Mouse (Mus musculus) cerebellum, adult 11-12 months (tissue): ENCODE data around the gene Mrpl58.
"Not testable (repeated sequence)": the region's sequence is repeated elsewhere in the genome, so short reads cannot be mapped to it uniquely, and the experiment has no call there.

Source experiments
- DNase-seq: peaks from one replicate; pipeline ENCODE4 v3.0.0; 2022

The Mrpl58 gene

GRCm38 (mm10) chr11:115429307-115429706 is 25.8 kb downstream of the Mrpl58 start:
- peak; percentile 58 for DNase-seq

GRCm38 (mm10) chr11:115430561-115430960 is 27.0 kb downstream of the Mrpl58 start:
- no peak for DNase-seq

GRCm38 (mm10) chr11:115432814-115433213 is 29.3 kb downstream of the Mrpl58 start:
- no peak for DNase-seq

GRCm38 (mm10) chr11:115433342-115433741 is 29.8 kb downstream of the Mrpl58 start:
- DNase-seq: no peak

GRCm38 (mm10) chr11:115435596-115436337 is 32.2 kb downstream of the Mrpl58 start:
- DNase-seq: peak; percentile 80

- DNase-seq: no peak
These were observed 34.1 kb downstream of the Mrpl58 start for GRCm38 (mm10) chr11:115437571-115438122.

- no peak for DNase-seq
These were observed 35.8 kb downstream of the Mrpl58 start for GRCm38 (mm10) chr11:115439326-115439725.

GRCm38 (mm10) chr11:115439906-115440595 is 36.5 kb downstream of the Mrpl58 start, which contains the start of gene Trim80:
Gene Trim80, plus strand, starts transcription at chr11:115440545.
- no peak for DNase-seq

GRCm38 (mm10) chr11:115441417-115441816 is 37.9 kb downstream of the Mrpl58 start:
- DNase-seq: no peak

GRCm38 (mm10) chr11:115446906-115447305 is 43.4 kb downstream of the Mrpl58 start:
- DNase-seq: no peak

- no peak for DNase-seq
These were observed 43.9 kb downstream of the Mrpl58 start for GRCm38 (mm10) chr11:115447321-115447885.

GRCm38 (mm10) chr11:115448075-115448474 is 44.5 kb downstream of the Mrpl58 start:
- no peak for DNase-seq

GRCm38 (mm10) chr11:115448998-115449397 is 45.4 kb downstream of the Mrpl58 start:
- no peak for DNase-seq

- no peak for DNase-seq
These were observed 46.6 kb downstream of the Mrpl58 start for GRCm38 (mm10) chr11:115450176-115450575.

GRCm38 (mm10) chr11:115451781-115452241 is 48.3 kb downstream of the Mrpl58 start:
- no peak for DNase-seq

GRCm38 (mm10) chr11:115452281-115452860 is 48.8 kb downstream of the Mrpl58 start:
- no peak for DNase-seq

GRCm38 (mm10) chr11:115453306-115453705 is 49.8 kb downstream of the Mrpl58 start:
- no peak for DNase-seq

GRCm38 (mm10) chr11:115454822-115455221 is 51.3 kb downstream of the Mrpl58 start:
- not testable (repeated sequence) for DNase-seq

GRCm38 (mm10) chr11:115455619-115456018 is 52.1 kb downstream of the Mrpl58 start:
- DNase-seq: no peak

- DNase-seq: no peak
These were observed 52.6 kb downstream of the Mrpl58 start for GRCm38 (mm10) chr11:115456182-115456581.

- no peak for DNase-seq
These were observed 53.9 kb downstream of the Mrpl58 start for GRCm38 (mm10) chr11:115457405-115457804.

- DNase-seq: no peak
These were observed 57.4 kb downstream of the Mrpl58 start for GRCm38 (mm10) chr11:115460976-115461375.

GRCm38 (mm10) chr11:115461846-115462242 is 58.3 kb downstream of the Mrpl58 start:
- DNase-seq: no peak
